Mouse (Mus musculus): ENCODE data around the gene Atrip. TPM values are rescaled to one million over a fixed set of nuclear protein-coding genes. Genes with fewer than 3 reads are reported as not detected.

Gene Atrip
- polyA plus RNA-seq, 1 experiment, result 39.9 TPM

DNA sequence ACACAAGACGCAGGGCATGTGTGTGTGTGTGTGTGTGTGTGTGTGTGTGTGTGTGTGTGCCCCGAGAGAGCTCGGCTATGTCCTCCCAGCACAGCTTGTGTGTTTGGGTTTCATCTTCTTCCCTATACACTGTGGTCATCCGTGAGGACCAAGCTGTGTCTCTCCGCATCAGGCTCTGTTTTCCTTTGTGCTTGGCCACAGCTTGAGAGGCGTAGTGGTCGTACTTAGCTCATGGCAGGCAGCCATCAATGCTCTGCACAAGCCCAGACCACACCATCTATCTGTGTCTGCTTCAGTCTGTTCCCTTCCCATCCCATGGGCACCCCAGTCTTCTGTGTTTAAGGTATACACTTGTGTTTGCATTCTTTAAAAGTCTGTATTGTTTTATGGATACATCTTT is 32.6 kb downstream of the Atrip start:
- TF ChIP-seq POLR2A (IDR thresholded peaks at IDR 0.05; ENCODE audit: control insufficient read depth, extremely low read depth, insufficient read depth, low read length, poor library complexity) (no peak), CTCF (IDR thresholded peaks at IDR 0.05; ENCODE audit: borderline replicate concordance, control insufficient read depth, extremely low read depth, insufficient read depth, low read length, poor library complexity) (no peak)
- H3K27me3 ChIP-seq (ENCODE audit: control insufficient read depth, insufficient read depth, low read length), result no peaks in the 10 kb centered on the region
- no peaks in the 10 kb centered on the region for H3K36me3 ChIP-seq (ENCODE audit: control insufficient read depth, insufficient read depth, low read length)
- peaks cover 16% of the 10 kb centered on the region for H3K4me1 ChIP-seq (replicated peaks; ENCODE audit: control insufficient read depth, insufficient read depth, low read length)
- no peak for DNase-seq
- no peak overlapping the region for H3K4me3 ChIP-seq (ENCODE audit: control insufficient read depth, insufficient read depth, low read length)
- 90% methylated on average over 7 of the region's 7 CpGs for WGBS
- no peak overlapping the region for H3K27ac ChIP-seq (ENCODE audit: control insufficient read depth, insufficient read depth, low read length)

GRCm38 (mm10) chr9:109040906-109041305 is 33.0 kb downstream of the Atrip start:
- Histone ChIP-seq H3K27ac (ENCODE audit: control insufficient read depth, insufficient read depth, low read length) (no peak overlapping the region), H3K36me3 (ENCODE audit: control insufficient read depth, insufficient read depth, low read length) (no peaks in the 10 kb centered on the region), H3K27me3 (ENCODE audit: control insufficient read depth, insufficient read depth, low read length) (no peaks in the 10 kb centered on the region), H3K4me3 (ENCODE audit: control insufficient read depth, insufficient read depth, low read length) (no peak overlapping the region), H3K4me1 (replicated peaks; ENCODE audit: control insufficient read depth, insufficient read depth, low read length) (peaks cover 16% of the 10 kb centered on the region)
- DNase-seq, result no peak
- 89% methylated on average over 6 of the region's 6 CpGs for WGBS
- TF ChIP-seq POLR2A (IDR thresholded peaks at IDR 0.05; ENCODE audit: control insufficient read depth, extremely low read depth, insufficient read depth, low read length, poor library complexity) (no peak), CTCF (IDR thresholded peaks at IDR 0.05; ENCODE audit: borderline replicate concordance, control insufficient read depth, extremely low read depth, insufficient read depth, low read length, poor library complexity) (no peak)

GRCm38 (mm10) chr9:109040216-109040615 is 33.7 kb downstream of the Atrip start:
- Histone ChIP-seq H3K4me1 (replicated peaks; ENCODE audit: control insufficient read depth, insufficient read depth, low read length) (peaks cover 16% of the 10 kb centered on the region), H3K36me3 (ENCODE audit: control insufficient read depth, insufficient read depth, low read length) (no peaks in the 10 kb centered on the region), H3K4me3 (ENCODE audit: control insufficient read depth, insufficient read depth, low read length) (no peak overlapping the region), H3K27me3 (ENCODE audit: control insufficient read depth, insufficient read depth, low read length) (no peaks in the 10 kb centered on the region), H3K27ac (ENCODE audit: control insufficient read depth, insufficient read depth, low read length) (no peak overlapping the region)
- no peak for DNase-seq
- 92% methylated on average over 8 of the region's 8 CpGs for WGBS
- TF ChIP-seq POLR2A (IDR thresholded peaks at IDR 0.05; ENCODE audit: control insufficient read depth, extremely low read depth, insufficient read depth, low read length, poor library complexity), result no peak
- TF ChIP-seq CTCF (IDR thresholded peaks at IDR 0.05; ENCODE audit: borderline replicate concordance, control insufficient read depth, extremely low read depth, insufficient read depth, low read length, poor library complexity), result no peak

- TF ChIP-seq CTCF (IDR thresholded peaks at IDR 0.05; ENCODE audit: borderline replicate concordance, control insufficient read depth, extremely low read depth, insufficient read depth, low read length, poor library complexity) (no peak), POLR2A (IDR thresholded peaks at IDR 0.05; ENCODE audit: control insufficient read depth, extremely low read depth, insufficient read depth, low read length, poor library complexity) (no peak)
- H3K27me3 ChIP-seq (ENCODE audit: control insufficient read depth, insufficient read depth, low read length), result no peaks in the 10 kb centered on the region
- H3K4me1 ChIP-seq (replicated peaks; ENCODE audit: control insufficient read depth, insufficient read depth, low read length), result peaks cover 16% of the 10 kb centered on the region
- DNase-seq, result no peak
- no peak overlapping the region for H3K4me3 ChIP-seq (ENCODE audit: control insufficient read depth, insufficient read depth, low read length)
- H3K27ac ChIP-seq (ENCODE audit: control insufficient read depth, insufficient read depth, low read length), result no peak overlapping the region
- no peaks in the 10 kb centered on the region for H3K36me3 ChIP-seq (ENCODE audit: control insufficient read depth, insufficient read depth, low read length)
- 76% methylated on average over 4 of the region's 4 CpGs for WGBS
Measured at GRCm38 (mm10) chr9:109039681-109040080, 34.2 kb downstream of the Atrip start.

GRCm38 (mm10) chr9:109038901-109039364 is 35.0 kb downstream of the Atrip start:
- no peak for DNase-seq
- Histone ChIP-seq H3K4me1 (replicated peaks; ENCODE audit: control insufficient read depth, insufficient read depth, low read length) (peaks cover 16% of the 10 kb centered on the region), H3K27me3 (ENCODE audit: control insufficient read depth, insufficient read depth, low read length) (no peaks in the 10 kb centered on the region), H3K36me3 (ENCODE audit: control insufficient read depth, insufficient read depth, low read length) (no peaks in the 10 kb centered on the region), H3K4me3 (ENCODE audit: control insufficient read depth, insufficient read depth, low read length) (peak overlapping the region; percentile 79), H3K27ac (ENCODE audit: control insufficient read depth, insufficient read depth, low read length) (no peak overlapping the region)
- 34% methylated on average over 8 of the region's 8 CpGs for WGBS
- no peak for TF ChIP-seq CTCF (IDR thresholded peaks at IDR 0.05; ENCODE audit: borderline replicate concordance, control insufficient read depth, extremely low read depth, insufficient read depth, low read length, poor library complexity)
- TF ChIP-seq POLR2A (IDR thresholded peaks at IDR 0.05; ENCODE audit: control insufficient read depth, extremely low read depth, insufficient read depth, low read length, poor library complexity), result no peak

DNA sequence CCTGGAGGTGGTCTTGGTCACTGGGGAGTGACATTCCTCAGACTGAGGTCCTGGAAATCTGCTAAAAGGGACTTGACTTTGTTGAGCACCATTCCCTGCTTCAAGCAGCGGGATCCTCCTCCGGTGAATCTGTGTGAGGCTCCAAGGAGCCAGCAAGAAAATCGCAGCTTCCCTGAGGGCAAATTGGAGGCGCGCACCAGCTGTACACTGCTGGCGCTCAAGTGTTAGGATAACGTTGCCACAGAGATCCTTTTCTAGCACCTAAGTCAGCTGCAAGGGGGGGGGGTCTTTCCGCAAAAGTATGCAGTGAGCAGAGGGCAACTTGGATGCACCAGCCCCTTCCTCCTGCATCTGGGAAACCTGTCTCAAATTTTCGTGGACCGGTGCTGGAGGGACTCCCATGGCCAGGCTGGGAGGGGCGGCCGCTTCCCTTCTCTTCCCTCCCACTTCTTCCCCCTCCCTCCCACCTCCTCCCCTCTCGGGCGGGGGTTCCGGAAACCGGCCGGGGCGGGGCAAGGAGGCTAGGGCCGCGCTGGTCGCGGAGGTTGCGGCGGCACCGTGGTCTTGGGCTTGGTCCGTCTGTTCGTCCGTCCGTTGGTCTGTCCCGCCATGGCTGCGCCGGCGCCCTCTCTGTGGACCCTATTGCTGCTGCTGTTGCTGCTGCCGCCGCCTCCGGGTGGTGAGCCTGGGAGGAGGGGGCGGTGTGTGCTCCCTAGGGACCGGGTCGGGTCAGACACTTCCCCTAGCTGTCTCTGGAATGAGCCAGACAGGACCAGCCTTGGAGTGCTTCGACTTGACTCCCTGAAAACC is 35.6 kb downstream of the Atrip start, which contains the start of gene Shisa5:
TSS of gene Shisa5 (plus strand) at position 480 of the 810 bp plus-strand sequence.
- TF ChIP-seq CTCF (IDR thresholded peaks at IDR 0.05; ENCODE audit: borderline replicate concordance, control insufficient read depth, extremely low read depth, insufficient read depth, low read length, poor library complexity) (no peak), POLR2A (IDR thresholded peaks at IDR 0.05; ENCODE audit: control insufficient read depth, extremely low read depth, insufficient read depth, low read length, poor library complexity) (0 out of 2 replicates have a peak, but pooled peaks have one; percentile 43)
- H3K4me3 ChIP-seq (ENCODE audit: control insufficient read depth, insufficient read depth, low read length), result peak within 1 kb of the TSS; percentile 79
- no peaks in the 10 kb centered on the region for H3K36me3 ChIP-seq (ENCODE audit: control insufficient read depth, insufficient read depth, low read length)
- H3K27ac ChIP-seq (ENCODE audit: control insufficient read depth, insufficient read depth, low read length), result no peak within 1 kb of the TSS
- peak; percentile 86 for DNase-seq
- H3K27me3 ChIP-seq (ENCODE audit: control insufficient read depth, insufficient read depth, low read length), result no peaks in the 10 kb centered on the region
- 2% methylated on average over 40 of the region's 40 CpGs for WGBS
- H3K4me1 ChIP-seq (replicated peaks; ENCODE audit: control insufficient read depth, insufficient read depth, low read length), result peaks cover 16% of the 10 kb centered on the region

Data from thymus, adult 2 months (tissue).